Mouse (Mus musculus): ENCODE measurements around the gene Sdc1. TPM values are rescaled to one million over a fixed set of nuclear protein-coding genes. Genes with fewer than 3 reads are reported as not detected.

Gene Sdc1
- polyA plus RNA-seq, 2 experiments: 238 to 268 TPM

GRCm38 (mm10) chr12:8781681-8782378, 10.7 kb downstream of the Sdc1 start:
- DNase-seq (ENCODE audit: low spot score) (peak; percentile 34), ATAC-seq (ENCODE audit: low FRiP score, low read depth) (no peak)
- Histone ChIP-seq H3K9ac (ENCODE audit: low read depth, low read length, severe bottlenecking) (no peak overlapping the region), H3K9me3 (ENCODE audit: control insufficient read depth, low read length) (no peaks in the 10 kb centered on the region), H3K4me1 (ENCODE audit: control insufficient read depth, insufficient read depth, low read length) (peaks cover 73% of the 10 kb centered on the region), H3K4me3 (replicated peaks; ENCODE audit: low read length) (no peak overlapping the region), H3K36me3 (ENCODE audit: control insufficient read depth, insufficient read depth, low read length) (peaks cover 14% of the 10 kb centered on the region), H3K27ac (replicated peaks; ENCODE audit: low read depth, low read length) (no peak overlapping the region), H3K4me2 (replicated peaks; ENCODE audit: low read depth, low read length, severe bottlenecking) (no peak overlapping the region), H3K27me3 (ENCODE audit: control insufficient read depth, insufficient read depth, low read length) (no peaks in the 10 kb centered on the region)
- 61% methylated on average over 9 of the region's 9 CpGs for WGBS
- TF ChIP-seq POLR2A (IDR thresholded peaks at IDR 0.05; ENCODE audit: borderline replicate concordance, extremely low read depth, insufficient read depth, insufficient read length): no peak

GRCm38 (mm10) chr12:8782565-8782964, 11.4 kb downstream of the Sdc1 start:
- 61% methylated on average over 3 of the region's 3 CpGs for WGBS
- peaks cover 66% of the 10 kb centered on the region for H3K4me1 ChIP-seq (ENCODE audit: control insufficient read depth, insufficient read depth, low read length)
- no peaks in the 10 kb centered on the region for H3K27me3 ChIP-seq (ENCODE audit: control insufficient read depth, insufficient read depth, low read length)
- TF ChIP-seq POLR2A (IDR thresholded peaks at IDR 0.05; ENCODE audit: borderline replicate concordance, extremely low read depth, insufficient read depth, insufficient read length): no peak
- H3K9ac ChIP-seq (ENCODE audit: low read depth, low read length, severe bottlenecking): no peak overlapping the region
- DNase-seq (ENCODE audit: low spot score) (no peak), ATAC-seq (ENCODE audit: low FRiP score, low read depth) (no peak)
- peaks cover 14% of the 10 kb centered on the region for H3K36me3 ChIP-seq (ENCODE audit: control insufficient read depth, insufficient read depth, low read length)
- no peaks in the 10 kb centered on the region for H3K9me3 ChIP-seq (ENCODE audit: control insufficient read depth, low read length)
- H3K4me2 ChIP-seq (replicated peaks; ENCODE audit: low read depth, low read length, severe bottlenecking): no peak overlapping the region
- H3K27ac ChIP-seq (replicated peaks; ENCODE audit: low read depth, low read length): no peak overlapping the region
- H3K4me3 ChIP-seq (replicated peaks; ENCODE audit: low read length): no peak overlapping the region

- no peak for TF ChIP-seq POLR2A (IDR thresholded peaks at IDR 0.05; ENCODE audit: borderline replicate concordance, extremely low read depth, insufficient read depth, insufficient read length)
- H3K4me2 ChIP-seq (replicated peaks; ENCODE audit: low read depth, low read length, severe bottlenecking): no peak overlapping the region
- H3K4me3 ChIP-seq (replicated peaks; ENCODE audit: low read length): no peak overlapping the region
- H3K36me3 ChIP-seq (ENCODE audit: control insufficient read depth, insufficient read depth, low read length): peaks cover 20% of the 10 kb centered on the region
- 75% methylated on average over 9 of the region's 9 CpGs for WGBS
- no peak overlapping the region for H3K27ac ChIP-seq (replicated peaks; ENCODE audit: low read depth, low read length)
- ATAC-seq (ENCODE audit: low FRiP score, low read depth) (no peak), DNase-seq (ENCODE audit: low spot score) (no peak)
- no peaks in the 10 kb centered on the region for H3K9me3 ChIP-seq (ENCODE audit: control insufficient read depth, low read length)
- H3K9ac ChIP-seq (ENCODE audit: low read depth, low read length, severe bottlenecking): no peak overlapping the region
- H3K4me1 ChIP-seq (ENCODE audit: control insufficient read depth, insufficient read depth, low read length): peaks cover 55% of the 10 kb centered on the region
- H3K27me3 ChIP-seq (ENCODE audit: control insufficient read depth, insufficient read depth, low read length): no peaks in the 10 kb centered on the region
Observed at GRCm38 (mm10) chr12:8784189-8784588, 13.1 kb downstream of the Sdc1 start.

GRCm38 (mm10) chr12:8786476-8786875, 15.4 kb downstream of the Sdc1 start:
- no peak for TF ChIP-seq POLR2A (IDR thresholded peaks at IDR 0.05; ENCODE audit: borderline replicate concordance, extremely low read depth, insufficient read depth, insufficient read length)
- ATAC-seq (ENCODE audit: low FRiP score, low read depth) (no peak), DNase-seq (ENCODE audit: low spot score) (peak; percentile 32)
- no peaks in the 10 kb centered on the region for H3K27me3 ChIP-seq (ENCODE audit: control insufficient read depth, insufficient read depth, low read length)
- no peak overlapping the region for H3K9ac ChIP-seq (ENCODE audit: low read depth, low read length, severe bottlenecking)
- peaks cover 33% of the 10 kb centered on the region for H3K36me3 ChIP-seq (ENCODE audit: control insufficient read depth, insufficient read depth, low read length)
- H3K4me2 ChIP-seq (replicated peaks; ENCODE audit: low read depth, low read length, severe bottlenecking): no peak overlapping the region
- H3K27ac ChIP-seq (replicated peaks; ENCODE audit: low read depth, low read length): no peak overlapping the region
- no peak overlapping the region for H3K4me3 ChIP-seq (replicated peaks; ENCODE audit: low read length)
- no peaks in the 10 kb centered on the region for H3K9me3 ChIP-seq (ENCODE audit: control insufficient read depth, low read length)
- WGBS: 59% methylated on average over 5 of the region's 5 CpGs
- H3K4me1 ChIP-seq (ENCODE audit: control insufficient read depth, insufficient read depth, low read length): peaks cover 35% of the 10 kb centered on the region

GRCm38 (mm10) chr12:8786984-8787730, 16.0 kb downstream of the Sdc1 start:
- Histone ChIP-seq H3K36me3 (ENCODE audit: control insufficient read depth, insufficient read depth, low read length) (peaks cover 40% of the 10 kb centered on the region), H3K4me3 (replicated peaks; ENCODE audit: low read length) (no peak overlapping the region), H3K4me1 (ENCODE audit: control insufficient read depth, insufficient read depth, low read length) (peaks cover 28% of the 10 kb centered on the region), H3K4me2 (replicated peaks; ENCODE audit: low read depth, low read length, severe bottlenecking) (no peak overlapping the region), H3K9me3 (ENCODE audit: control insufficient read depth, low read length) (no peaks in the 10 kb centered on the region), H3K27ac (replicated peaks; ENCODE audit: low read depth, low read length) (no peak overlapping the region), H3K9ac (ENCODE audit: low read depth, low read length, severe bottlenecking) (no peak overlapping the region), H3K27me3 (ENCODE audit: control insufficient read depth, insufficient read depth, low read length) (no peaks in the 10 kb centered on the region)
- WGBS: 81% methylated on average over 12 of the region's 12 CpGs
- no peak for TF ChIP-seq POLR2A (IDR thresholded peaks at IDR 0.05; ENCODE audit: borderline replicate concordance, extremely low read depth, insufficient read depth, insufficient read length)
- DNase-seq (ENCODE audit: low spot score): no peak
- ATAC-seq (ENCODE audit: low FRiP score, low read depth): no peak

Measured in limb, embryonic 14.5 days (tissue).